Mouse (Mus musculus): Measurements from ENCODE around the gene Galm. TPM values are rescaled to one million over a fixed set of nuclear protein-coding genes. Genes with fewer than 3 reads are reported as not detected.

Galm gene
- polyA plus RNA-seq, 1 experiment from 2014 or later = 1.7 TPM

- ATAC-seq = no peak
- Histone ChIP-seq H3K9me3 (ENCODE audit: control insufficient read depth, low read length) (no peaks in the 10 kb centered on the region), H3K4me2 (ENCODE audit: low read length) (no peak overlapping the region), H3K27ac (ENCODE audit: low read length) (no peak overlapping the region), H3K4me3 (replicated peaks; ENCODE audit: low read length) (no peak overlapping the region), H3K4me1 (replicated peaks; ENCODE audit: control insufficient read depth, insufficient read depth, low read length) (no peaks in the 10 kb centered on the region), H3K27me3 (replicated peaks; ENCODE audit: control insufficient read depth, insufficient read depth, low read length) (no peaks in the 10 kb centered on the region), H3K9ac (replicated peaks; ENCODE audit: low read depth, low read length) (no peak overlapping the region), H3K36me3 (ENCODE audit: control insufficient read depth, insufficient read depth) (no peaks in the 10 kb centered on the region)
- 55% methylated on average over 2 of the region's 2 CpGs for WGBS
Observed at GRCm38 (mm10) chr17:80153631-80154030, 26.4 kb downstream of the Galm start.

GRCm38 (mm10) chr17:80156905-80157304 lies 29.6 kb downstream of the Galm start:
- Histone ChIP-seq H3K27me3 (replicated peaks; ENCODE audit: control insufficient read depth, insufficient read depth, low read length) (no peaks in the 10 kb centered on the region), H3K4me2 (ENCODE audit: low read length) (no peak overlapping the region), H3K4me3 (replicated peaks; ENCODE audit: low read length) (no peak overlapping the region), H3K9me3 (ENCODE audit: control insufficient read depth, low read length) (no peaks in the 10 kb centered on the region), H3K27ac (ENCODE audit: low read length) (no peak overlapping the region), H3K9ac (replicated peaks; ENCODE audit: low read depth, low read length) (no peak overlapping the region), H3K36me3 (ENCODE audit: control insufficient read depth, insufficient read depth) (no peaks in the 10 kb centered on the region), H3K4me1 (replicated peaks; ENCODE audit: control insufficient read depth, insufficient read depth, low read length) (no peaks in the 10 kb centered on the region)
- ATAC-seq = no peak
- 91% methylated on average over 8 of the region's 8 CpGs for WGBS

- H3K36me3 ChIP-seq (ENCODE audit: control insufficient read depth, insufficient read depth) = no peaks in the 10 kb centered on the region
- H3K9ac ChIP-seq (replicated peaks; ENCODE audit: low read depth, low read length) = no peak overlapping the region
- 93% methylated on average over 6 of the region's 6 CpGs for WGBS
- no peak overlapping the region for H3K27ac ChIP-seq (ENCODE audit: low read length)
- no peaks in the 10 kb centered on the region for H3K9me3 ChIP-seq (ENCODE audit: control insufficient read depth, low read length)
- no peak for ATAC-seq
- no peak overlapping the region for H3K4me2 ChIP-seq (ENCODE audit: low read length)
- H3K4me3 ChIP-seq (replicated peaks; ENCODE audit: low read length) = no peak overlapping the region
- H3K27me3 ChIP-seq (replicated peaks; ENCODE audit: control insufficient read depth, insufficient read depth, low read length) = no peaks in the 10 kb centered on the region
- no peaks in the 10 kb centered on the region for H3K4me1 ChIP-seq (replicated peaks; ENCODE audit: control insufficient read depth, insufficient read depth, low read length)
Observed at GRCm38 (mm10) chr17:80157489-80157888, 30.2 kb downstream of the Galm start.

- no peaks in the 10 kb centered on the region for H3K36me3 ChIP-seq (ENCODE audit: control insufficient read depth, insufficient read depth)
- peaks cover 2% of the 10 kb centered on the region for H3K4me1 ChIP-seq (replicated peaks; ENCODE audit: control insufficient read depth, insufficient read depth, low read length)
- no peaks in the 10 kb centered on the region for H3K9me3 ChIP-seq (ENCODE audit: control insufficient read depth, low read length)
- H3K27ac ChIP-seq (ENCODE audit: low read length) = no peak overlapping the region
- 23% methylated on average over 5 of the region's 5 CpGs for WGBS
- no peak overlapping the region for H3K4me3 ChIP-seq (replicated peaks; ENCODE audit: low read length)
- H3K4me2 ChIP-seq (ENCODE audit: low read length) = no peak overlapping the region
- ATAC-seq = peak; percentile 61; the same call in 1 of the 2 replicates
- H3K27me3 ChIP-seq (replicated peaks; ENCODE audit: control insufficient read depth, insufficient read depth, low read length) = no peaks in the 10 kb centered on the region
- no peak overlapping the region for H3K9ac ChIP-seq (replicated peaks; ENCODE audit: low read depth, low read length)
Observed at GRCm38 (mm10) chr17:80160454-80160853, 33.2 kb downstream of the Galm start.

- no peak overlapping the region for H3K4me3 ChIP-seq (replicated peaks; ENCODE audit: low read length)
- WGBS = 84% methylated on average over 8 of the region's 8 CpGs
- no peak for ATAC-seq
Observed at GRCm38 (mm10) chr17:80163991-80164390, 36.7 kb downstream of the Galm start.

GRCm38 (mm10) chr17:80165741-80166140 lies 38.5 kb downstream of the Galm start:
- Histone ChIP-seq H3K27me3 (replicated peaks; ENCODE audit: control insufficient read depth, insufficient read depth, low read length) (no peaks in the 10 kb centered on the region), H3K4me2 (ENCODE audit: low read length) (peak overlapping the region; percentile 19; the same call in 1 of the 2 replicates), H3K9ac (replicated peaks; ENCODE audit: low read depth, low read length) (no peak overlapping the region), H3K4me1 (replicated peaks; ENCODE audit: control insufficient read depth, insufficient read depth, low read length) (peaks cover 36% of the 10 kb centered on the region), H3K27ac (ENCODE audit: low read length) (peak overlapping the region; percentile 75), H3K4me3 (replicated peaks; ENCODE audit: low read length) (no peak overlapping the region), H3K36me3 (ENCODE audit: control insufficient read depth, insufficient read depth) (no peaks in the 10 kb centered on the region), H3K9me3 (ENCODE audit: control insufficient read depth, low read length) (no peaks in the 10 kb centered on the region)
- peak; percentile 76 for ATAC-seq
- 52% methylated on average over 6 of the region's 6 CpGs for WGBS

More at GRCm38 (mm10) chr17:80163991-80164390, 36.7 kb downstream of the Galm start:
- no peaks in the 10 kb centered on the region for H3K36me3 ChIP-seq (ENCODE audit: control insufficient read depth, insufficient read depth)
- no peaks in the 10 kb centered on the region for H3K27me3 ChIP-seq (replicated peaks; ENCODE audit: control insufficient read depth, insufficient read depth, low read length)
- no peak overlapping the region for H3K27ac ChIP-seq (ENCODE audit: low read length)
- H3K9me3 ChIP-seq (ENCODE audit: control insufficient read depth, low read length) = no peaks in the 10 kb centered on the region
- no peak overlapping the region for H3K4me2 ChIP-seq (ENCODE audit: low read length)
- no peak overlapping the region for H3K9ac ChIP-seq (replicated peaks; ENCODE audit: low read depth, low read length)
- peaks cover 33% of the 10 kb centered on the region for H3K4me1 ChIP-seq (replicated peaks; ENCODE audit: control insufficient read depth, insufficient read depth, low read length)

GRCm38 (mm10) chr17:80166346-80166745 lies 39.1 kb downstream of the Galm start:
- ATAC-seq = no peak
- H3K27ac ChIP-seq (ENCODE audit: low read length) = peak overlapping the region; percentile 72; the same call in 1 of the 2 replicates
- H3K9ac ChIP-seq (replicated peaks; ENCODE audit: low read depth, low read length) = no peak overlapping the region
- H3K36me3 ChIP-seq (ENCODE audit: control insufficient read depth, insufficient read depth) = no peaks in the 10 kb centered on the region
- 62% methylated on average over 6 of the region's 6 CpGs for WGBS
- H3K4me1 ChIP-seq (replicated peaks; ENCODE audit: control insufficient read depth, insufficient read depth, low read length) = peaks cover 36% of the 10 kb centered on the region
- no peak overlapping the region for H3K4me3 ChIP-seq (replicated peaks; ENCODE audit: low read length)
- H3K27me3 ChIP-seq (replicated peaks; ENCODE audit: control insufficient read depth, insufficient read depth, low read length) = no peaks in the 10 kb centered on the region
- H3K4me2 ChIP-seq (ENCODE audit: low read length) = no peak overlapping the region; the same call in 1 of the 2 replicates
- no peaks in the 10 kb centered on the region for H3K9me3 ChIP-seq (ENCODE audit: control insufficient read depth, low read length)

GRCm38 (mm10) chr17:80167436-80167835 lies 40.2 kb downstream of the Galm start:
- no peaks in the 10 kb centered on the region for H3K27me3 ChIP-seq (replicated peaks; ENCODE audit: control insufficient read depth, insufficient read depth, low read length)
- H3K9ac ChIP-seq (replicated peaks; ENCODE audit: low read depth, low read length) = no peak overlapping the region
- 76% methylated on average over 4 of the region's 4 CpGs for WGBS
- no peaks in the 10 kb centered on the region for H3K9me3 ChIP-seq (ENCODE audit: control insufficient read depth, low read length)
- H3K4me1 ChIP-seq (replicated peaks; ENCODE audit: control insufficient read depth, insufficient read depth, low read length) = peaks cover 36% of the 10 kb centered on the region
- H3K27ac ChIP-seq (ENCODE audit: low read length) = peak overlapping the region; percentile 89; the same call in 1 of the 2 replicates
- ATAC-seq = no peak
- no peak overlapping the region for H3K4me2 ChIP-seq (ENCODE audit: low read length)
- no peaks in the 10 kb centered on the region for H3K36me3 ChIP-seq (ENCODE audit: control insufficient read depth, insufficient read depth)
- H3K4me3 ChIP-seq (replicated peaks; ENCODE audit: low read length) = no peak overlapping the region

- H3K4me2 ChIP-seq (ENCODE audit: low read length) = peak overlapping the region; percentile 56
- H3K9ac ChIP-seq (replicated peaks; ENCODE audit: low read depth, low read length) = no peak overlapping the region
- H3K9me3 ChIP-seq (ENCODE audit: control insufficient read depth, low read length) = no peaks in the 10 kb centered on the region
- peak; percentile 21 for ATAC-seq
- peaks cover 36% of the 10 kb centered on the region for H3K4me1 ChIP-seq (replicated peaks; ENCODE audit: control insufficient read depth, insufficient read depth, low read length)
- H3K36me3 ChIP-seq (ENCODE audit: control insufficient read depth, insufficient read depth) = no peaks in the 10 kb centered on the region
- peak overlapping the region; percentile 89 for H3K27ac ChIP-seq (ENCODE audit: low read length)
- WGBS = 62% methylated on average over 7 of the region's 7 CpGs
- H3K4me3 ChIP-seq (replicated peaks; ENCODE audit: low read length) = no peak overlapping the region
- no peaks in the 10 kb centered on the region for H3K27me3 ChIP-seq (replicated peaks; ENCODE audit: control insufficient read depth, insufficient read depth, low read length)
Observed at GRCm38 (mm10) chr17:80167851-80168251, 40.6 kb downstream of the Galm start.
